Mouse (Mus musculus): ENCODE results near the gene Svop.

The Svop gene

GRCm38 (mm10) chr5:114046604-114047003 lies 44.8 kb downstream of the Svop start:
- DNase-seq (ENCODE audit: low spot score in 2 of 2) = no peak

GRCm38 (mm10) chr5:114046151-114046550 lies 45.2 kb downstream of the Svop start:
- no peak for DNase-seq (ENCODE audit: low spot score in 2 of 2)

DNA sequence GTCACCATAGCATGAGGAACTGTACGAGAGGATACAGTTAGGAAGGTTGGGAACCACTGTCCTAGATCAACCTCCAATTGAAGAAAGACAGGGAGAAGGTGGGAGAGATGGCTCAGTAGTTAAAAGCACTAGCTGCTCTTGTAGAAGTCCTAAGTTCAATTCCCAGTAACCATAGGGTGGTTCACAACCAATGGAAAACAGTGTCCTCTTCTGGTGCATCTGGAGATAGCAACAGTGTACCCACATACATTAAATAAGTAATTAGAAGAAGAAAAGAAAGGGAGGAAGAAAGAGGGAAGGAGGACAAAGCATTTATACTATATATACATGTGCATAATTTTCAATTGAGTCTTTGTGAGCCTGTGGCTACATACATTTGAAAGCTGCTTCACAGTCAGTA lies 46.2 kb downstream of the Svop start:
- no peak for DNase-seq (ENCODE audit: low spot score in 2 of 2)

- no peak for DNase-seq (ENCODE audit: low spot score in 2 of 2)
Observed at GRCm38 (mm10) chr5:114043800-114044199, 47.6 kb downstream of the Svop start.

- DNase-seq (ENCODE audit: low spot score in 2 of 2) = no peak
Observed at GRCm38 (mm10) chr5:114041327-114041930, 49.9 kb downstream of the Svop start.

DNA sequence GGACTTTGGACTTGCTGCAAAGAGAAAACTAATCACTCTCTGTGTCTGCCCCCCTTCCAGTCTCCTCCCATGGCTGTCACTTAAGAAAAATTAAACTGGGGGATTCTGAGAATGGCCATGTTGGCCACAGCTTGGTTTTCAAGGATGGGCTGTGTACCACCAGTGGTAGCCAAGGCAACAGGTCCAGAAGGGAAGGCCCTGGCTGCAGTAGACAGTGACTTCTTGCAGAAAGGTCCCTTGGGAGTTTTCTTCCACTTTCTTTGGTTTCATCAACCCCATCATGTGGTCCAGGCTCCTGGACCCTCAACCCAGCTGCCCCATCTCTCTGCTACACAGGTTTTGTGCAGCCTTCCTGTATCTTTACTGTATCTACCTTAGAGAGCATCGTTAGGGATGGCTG lies 50.5 kb downstream of the Svop start:
- no peak for DNase-seq (ENCODE audit: low spot score in 2 of 2)

- DNase-seq (ENCODE audit: low spot score in 2 of 2) = no peak
Observed at GRCm38 (mm10) chr5:114040508-114040907, 50.9 kb downstream of the Svop start.

DNA sequence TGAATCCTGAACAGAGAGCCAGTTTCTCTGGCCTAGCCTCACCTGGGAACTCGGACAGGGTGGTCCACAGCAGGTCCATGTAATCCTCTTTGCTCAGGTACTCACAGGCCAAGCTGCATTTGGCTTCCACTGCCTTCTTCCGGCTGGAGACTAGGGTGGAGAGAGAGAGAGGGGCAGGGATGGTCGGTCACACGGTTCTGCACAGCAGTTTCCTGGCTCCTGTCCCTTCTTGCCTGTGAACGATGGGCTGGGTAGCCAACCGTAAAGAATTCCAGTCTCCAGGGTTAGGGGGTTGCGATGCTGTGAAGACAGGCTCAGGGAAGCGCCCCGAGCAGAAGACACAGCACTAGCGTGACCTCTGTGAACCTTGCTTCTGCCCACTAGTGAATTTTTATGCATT lies 56.3 kb downstream of the Svop start:
- DNase-seq (ENCODE audit: low spot score in 2 of 2) = no peak

- DNase-seq (ENCODE audit: low spot score in 2 of 2) = no peak
Observed at GRCm38 (mm10) chr5:114034393-114034792, 57.0 kb downstream of the Svop start.

- DNase-seq (ENCODE audit: low spot score in 2 of 2) = no peak
Observed at GRCm38 (mm10) chr5:114032161-114032763, 59.1 kb downstream of the Svop start.

- DNase-seq (ENCODE audit: low spot score in 2 of 2) = no peak
Observed at GRCm38 (mm10) chr5:114030652-114031051, 60.7 kb downstream of the Svop start.

DNA sequence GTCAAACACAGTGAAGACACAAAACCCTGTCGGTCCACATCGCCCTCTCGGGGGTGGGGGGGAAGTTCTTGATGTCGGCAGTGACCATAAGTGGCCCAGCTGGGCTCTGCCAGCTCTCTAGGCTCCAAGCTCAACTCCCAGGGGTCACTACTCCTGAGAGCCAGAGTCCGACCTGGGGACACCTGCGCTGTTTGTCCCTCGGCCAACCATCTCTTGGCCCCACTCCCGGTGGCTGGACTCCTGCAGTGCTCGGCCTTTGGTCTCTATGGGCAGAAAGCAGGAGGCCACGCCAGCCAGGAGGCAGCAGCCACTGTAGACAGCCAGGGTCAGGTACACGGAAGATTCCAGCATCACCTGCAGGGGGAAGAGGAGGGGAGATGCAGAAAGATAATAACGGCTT lies 63.3 kb downstream of the Svop start:
- DNase-seq (ENCODE audit: low spot score in 2 of 2) = no peak

DNA sequence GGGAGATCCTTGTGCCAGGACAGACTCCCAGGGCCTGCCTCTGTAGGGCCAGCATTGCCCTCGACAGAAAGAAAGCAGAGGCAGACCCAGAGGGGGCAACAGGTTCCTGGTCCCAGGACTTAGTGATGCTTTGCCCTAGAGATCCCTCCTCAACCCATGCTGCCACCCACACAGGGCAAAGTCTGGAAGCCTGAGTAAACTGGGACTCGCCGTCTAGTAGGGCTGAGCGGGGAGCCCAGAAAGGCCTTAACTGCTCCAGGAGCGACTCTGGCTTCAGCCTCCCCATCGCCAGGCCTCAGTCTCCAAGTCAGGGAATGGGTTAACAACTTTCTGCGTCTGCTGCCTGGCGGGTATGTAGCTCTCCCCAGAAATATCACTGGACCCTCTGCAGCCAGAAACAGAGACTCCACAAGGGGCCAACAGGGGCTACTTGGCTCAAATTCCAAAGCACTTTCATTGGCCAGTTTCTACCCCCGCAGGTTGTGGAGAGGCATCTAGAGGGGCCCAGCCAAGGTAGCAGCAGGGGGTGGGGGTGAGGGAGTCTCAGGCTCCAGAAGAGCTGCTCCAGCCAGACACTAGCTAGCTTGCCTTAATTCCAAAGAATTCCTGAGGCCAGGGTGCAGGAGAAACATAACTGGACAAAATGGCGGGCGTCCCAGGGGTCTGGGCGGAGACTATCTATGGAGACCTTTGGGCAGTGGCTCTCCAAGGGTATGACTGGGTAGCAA lies 64.0 kb downstream of the Svop start:
- no peak for DNase-seq (ENCODE audit: low spot score in 2 of 2)

DNA sequence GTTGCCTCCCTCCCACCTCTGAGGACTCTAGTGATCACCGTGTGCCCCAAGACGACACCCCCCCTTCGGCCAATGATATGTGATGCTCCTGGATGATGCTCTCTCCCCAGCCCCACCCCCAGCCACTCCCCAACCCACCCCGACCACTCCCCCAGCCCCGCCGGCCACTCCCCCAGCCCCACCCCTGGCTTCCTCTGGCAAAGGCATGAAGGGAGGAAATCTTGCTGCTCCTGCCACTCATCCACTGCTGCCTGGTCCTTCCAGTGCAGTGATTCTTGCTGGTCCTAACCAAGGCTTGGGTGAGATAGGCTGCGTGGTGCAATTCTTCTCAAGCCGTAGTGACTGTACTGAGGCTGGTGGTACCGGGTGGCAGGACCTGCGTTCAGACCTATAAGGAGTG lies 66.5 kb downstream of the Svop start:
- no peak for DNase-seq (ENCODE audit: low spot score in 2 of 2)

- no peak for DNase-seq (ENCODE audit: low spot score in 2 of 2)
Observed at GRCm38 (mm10) chr5:114024390-114024789, 67.0 kb downstream of the Svop start.

DNA sequence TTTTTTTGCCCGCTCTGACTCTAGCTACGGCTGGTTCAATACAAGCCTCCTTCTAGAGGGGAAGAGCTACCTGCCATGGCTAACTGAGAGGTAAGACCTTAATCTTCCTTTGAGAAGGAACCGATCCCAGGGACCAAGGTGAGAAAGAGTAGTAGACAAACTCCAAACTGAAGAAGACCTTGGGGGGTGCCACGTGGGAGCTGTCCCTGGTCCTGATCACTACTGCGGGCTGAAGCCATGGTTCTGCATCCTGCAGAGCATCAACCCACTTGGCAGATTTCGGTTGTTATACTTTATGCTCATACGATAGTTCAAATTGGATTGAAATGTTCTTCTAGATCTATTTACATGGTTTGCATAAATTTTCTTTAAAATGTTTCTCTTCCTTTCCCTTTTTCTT lies 76.2 kb downstream of the Svop start:
- DNase-seq (ENCODE audit: low spot score in 2 of 2) = no peak

GRCm38 (mm10) chr5:114009049-114009448 lies 82.3 kb downstream of the Svop start:
- DNase-seq (ENCODE audit: low spot score in 2 of 2) = no peak

GRCm38 (mm10) chr5:114007753-114008453 lies 83.5 kb downstream of the Svop start:
- DNase-seq (ENCODE audit: low spot score in 2 of 2) = no peak

- DNase-seq (ENCODE audit: low spot score in 2 of 2) = no peak
Observed at GRCm38 (mm10) chr5:114006974-114007373, 84.4 kb downstream of the Svop start.

- DNase-seq (ENCODE audit: low spot score in 2 of 2) = no peak
Observed at GRCm38 (mm10) chr5:114005100-114005499, 86.3 kb downstream of the Svop start.

GRCm38 (mm10) chr5:114004573-114004972 lies 86.8 kb downstream of the Svop start:
- DNase-seq (ENCODE audit: low spot score in 2 of 2) = no peak

GRCm38 (mm10) chr5:114003542-114003941 lies 87.8 kb downstream of the Svop start, which contains the start of gene Dao:
Dao (plus strand) TSS chr5:114003703.
- DNase-seq (ENCODE audit: low spot score in 2 of 2) = no peak

DNA sequence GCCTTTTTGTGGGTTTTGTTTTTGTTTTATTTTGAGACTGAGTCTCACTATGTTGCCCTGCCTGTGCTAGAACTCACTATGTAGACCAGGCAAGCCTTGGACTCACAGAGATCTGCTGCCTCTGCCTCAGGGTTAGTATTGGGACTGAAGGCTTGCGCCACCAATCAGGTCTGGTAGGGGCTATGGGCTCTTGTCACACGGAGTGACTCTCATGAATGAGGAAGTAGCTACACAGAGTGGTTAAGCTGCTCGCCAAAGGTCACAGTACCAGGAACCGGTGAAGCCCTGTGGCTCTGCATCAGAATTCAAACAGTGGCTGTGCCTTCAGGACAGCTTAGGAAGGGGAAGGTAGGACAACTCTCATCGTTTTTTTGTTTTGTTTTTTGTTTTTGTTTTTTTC lies 92.0 kb downstream of the Svop start:
- DNase-seq (ENCODE audit: low spot score in 2 of 2) = no peak
